8 mouse cellular contexts compared by ENCODE assay signal in the genomic region with DNA sequence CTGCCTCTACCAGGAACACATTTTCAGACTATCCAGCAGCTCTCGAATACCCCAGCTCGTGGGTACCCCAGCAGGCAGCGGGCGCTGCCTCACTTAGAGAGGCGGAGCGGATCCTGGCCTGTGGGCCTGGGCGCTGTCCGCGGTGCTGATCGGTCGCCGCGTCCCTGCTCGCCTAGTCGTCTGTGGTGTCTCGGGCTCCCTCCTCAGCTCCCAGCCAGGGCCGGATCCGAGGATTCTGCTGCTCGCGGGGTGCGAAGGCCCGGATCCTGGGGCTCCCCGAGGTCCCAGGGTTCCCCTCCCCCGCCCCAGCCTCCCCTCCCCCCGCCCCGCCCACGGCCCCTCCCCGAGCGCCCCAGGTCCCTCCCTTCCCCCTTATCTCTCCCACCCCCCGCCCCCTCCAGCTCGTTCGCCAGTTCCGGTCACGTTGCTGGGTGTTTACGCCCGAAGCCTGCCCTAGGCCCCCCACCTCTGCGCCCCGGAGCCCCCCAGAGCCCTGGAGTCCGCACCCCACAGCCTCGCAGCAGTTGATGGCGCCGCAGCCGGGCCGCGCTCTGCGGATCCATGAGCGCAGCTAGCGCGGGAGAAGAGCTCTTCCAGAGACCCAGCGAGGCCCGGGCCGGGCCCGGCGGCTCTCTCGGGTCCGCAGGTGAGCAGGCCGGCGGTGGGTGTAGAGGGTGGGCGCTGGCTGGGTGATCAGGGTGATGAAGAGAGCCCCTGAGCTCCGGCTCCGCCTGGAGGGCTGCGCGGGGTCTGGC. TPM values are rescaled to one million over a fixed set of nuclear protein-coding genes. Genes with fewer than 3 reads are reported as not detected.
DNase-seq lines count a peak whose midpoint lies in the region; ATAC-seq lines count a peak whose summit lies in the region.

A gene (plus strand): TSS at position 405 of the 755 bp plus-strand sequence.

- no peaks in the 10 kb centered on the region for H3K9me3 ChIP-seq in hindbrain, embryonic 12.5 days (replicated peaks)

- peak; percentile 86 for DNase-seq in R1 (ENCODE audit: low read depth, low spot score)
- DNase-seq in cerebellum, postnatal 14 days = peak; percentile 73 to 81
- peak; percentile 52 to 55 for DNase-seq in frontal cortex, postnatal 14 days (ENCODE audit: low spot score in 2 of 2)
- DNase-seq in layer of hippocampus, postnatal 14 days (ENCODE audit: low spot score in 2 of 2) = peak; percentile 70 to 71
- DNase-seq in lung, postnatal 36 days = peak; percentile 77
- DNase-seq in retina, postnatal 7 days (ENCODE audit: low read depth, low spot score) = peak; percentile 34
- peak; percentile 61 for DNase-seq in urinary bladder, adult 2 months (ENCODE audit: low spot score)

- peak within 1 kb of the TSS; percentile 35; the same call in 1 of the 2 replicates for H3K27ac ChIP-seq in hindbrain, embryonic 12.5 days

- peak within 1 kb of the TSS; percentile 77 for H3K4me2 ChIP-seq in hindbrain, embryonic 12.5 days (replicated peaks)

- peak within 1 kb of the TSS; percentile 58 for H3K4me3 ChIP-seq in hindbrain, embryonic 12.5 days

- H3K27me3 ChIP-seq in hindbrain, embryonic 12.5 days = peaks cover 48% of the 10 kb centered on the region

- peak within 1 kb of the TSS; percentile 81 for H3K9ac ChIP-seq in hindbrain, embryonic 12.5 days

- H3K36me3 ChIP-seq in hindbrain, embryonic 12.5 days = no peaks in the 10 kb centered on the region

- WGBS in hindbrain, embryonic 12.5 days = 1% methylated on average over 56 of the region's 63 CpGs

- peak; percentile 84 for ATAC-seq in hindbrain, embryonic 12.5 days (ENCODE audit: low FRiP score)

- H3K4me1 ChIP-seq in hindbrain, embryonic 12.5 days = 0 out of 2 replicates have a peak, but pooled peaks cover 10% of the 10 kb centered on the region

RNA-seq across cellular contexts. Expression of the gene that starts here (rescaled TPM):
- 2.8 and 3.2 TPM in 2 replicates for polyA plus RNA-seq in hindbrain, embryonic 12.5 days (2016; fragmentation: Nextera tagmentation; extraction: Ambion mirVana)
- total RNA-seq in layer of hippocampus, postnatal 14 days (2021) = 10 to 100 TPM; 19.1 to 20.2 TPM
- 0.55 and 0.59 TPM in 2 replicates for polyA plus RNA-seq in urinary bladder, adult 2 months (2012; rRNA removed)

Comparison
In these comparisons a context has a peak if more than half of its experiments do, and no peak if none do; other contexts are left out.
1. Peak in every context shown above with its lines: DNase-seq, ATAC-seq, H3K4me3 ChIP-seq and H3K27ac ChIP-seq.
2. Peak in DNase-seq in urinary bladder, adult 2 months; RNA of the gene not detected or under 1 TPM.
3. DNase-seq: peak in every context shown above with its lines; median percentile 86 in R1; 77 in cerebellum, postnatal 14 days; 77 in lung, postnatal 36 days; 70 in layer of hippocampus, postnatal 14 days; 61 in urinary bladder, adult 2 months; 54 in frontal cortex, postnatal 14 days; 34 in retina, postnatal 7 days.